Mouse (Mus musculus) lung, embryonic 14.5 days (tissue): ENCODE data around the gene Vmn1r21. TPM values are rescaled to one million over a fixed set of nuclear protein-coding genes. Genes with fewer than 3 reads are reported as not detected.
"Not testable (repeated sequence)": the region's sequence is repeated elsewhere in the genome, so short reads cannot be mapped to it uniquely, and the experiment has no call there.

Experiments
- ATAC-seq: fragments of 200-750 bp; cut with Nextera tagmentation; 2 replicates; pipeline ENCODE4 v1.8.0; 2017; ENCODE audit warnings: mild to moderate bottlenecking, moderate TSS enrichment, moderate library complexity; ENCODE audit not compliant: insufficient read depth
- DNase-seq: peaks from one replicate; pipeline ENCODE4 v3.0.0-alpha.2; 2015
- H3K27ac ChIP-seq: fragments of 300-500 bp; sonication (generic); 2 replicates; pipeline ENCODE4 v1.5.1; 2014; ENCODE audit warnings: low read depth, mild to moderate bottlenecking, moderate library complexity
- H3K27me3 ChIP-seq: fragments of 300-500 bp; sonication (generic); 2 replicates; pipeline ENCODE4 v1.6.1; 2014; ENCODE audit warnings: low read length, control low read depth; ENCODE audit not compliant: insufficient read depth
- H3K36me3 ChIP-seq: fragments of 300-500 bp; sonication (generic); 2 replicates; pipeline ENCODE4 v1.6.1; 2014; ENCODE audit warnings: control low read depth; ENCODE audit not compliant: insufficient read depth
- H3K4me1 ChIP-seq: fragments of 300-500 bp; sonication (generic); 2 replicates; pipeline ENCODE4 v1.6.1; 2014; ENCODE audit warnings: antibody characterized with exemption, control low read depth; ENCODE audit not compliant: insufficient read depth
- H3K4me2 ChIP-seq: fragments of 300-500 bp; sonication (generic); 2 replicates; pipeline ENCODE4 v1.6.1; 2014; ENCODE audit warnings: mild to moderate bottlenecking
- H3K4me3 ChIP-seq: fragments of 300-500 bp; sonication (generic); 2 replicates; pipeline ENCODE4 v1.5.1; 2014; ENCODE audit warnings: low read depth, low read length
- H3K9ac ChIP-seq: fragments of 300-500 bp; sonication (generic); 2 replicates; pipeline ENCODE4 v1.6.1; 2014
- H3K9me3 ChIP-seq: fragments of 300-500 bp; sonication (generic); 2 replicates; pipeline ENCODE4 v1.6.1; 2016; ENCODE audit warnings: low read depth, low read length, control low read depth
- CTCF ChIP-seq: IDR thresholded peaks from 2 replicates; pipeline ENCODE4 v1.5.1; 2016; ENCODE audit warnings: antibody characterized with exemption, low read depth
- WGBS: fragments of 180-500 bp; shearing (Covaris S2); extraction: QIAGEN DNeasy Blood & Tissue Kit; methylation state at CpG from one replicate; pipeline ENCODE4 v1.1.7; 2014; 5-methylcytosine and 5-hydroxymethylcytosine counted together
- polyA plus RNA-seq: library from polyadenylated mRNA; unstranded; fragments of >200 nt; fragmentation: Nextera tagmentation; extraction: Ambion mirVana; gene quantifications from 2 replicates; pipeline ENCODE4 v1.2.1, GENCODE M21; 2014

Vmn1r21 gene
- polyA plus RNA-seq: not detected in 2 replicates

GRCm38 (mm10) chr6:57850286-57850685 is at the start of gene Vmn1r21:
Vmn1r21 (minus strand) TSS chr6:57850343.
- Histone ChIP-seq H3K27ac (no peak within 1 kb of the TSS), H3K27me3 (no peaks in the 10 kb centered on the region), H3K4me2 (no peak within 1 kb of the TSS), H3K9ac (no peak within 1 kb of the TSS), H3K9me3 (no peaks in the 10 kb centered on the region), H3K36me3 (no peaks in the 10 kb centered on the region), H3K4me1 (no peaks in the 10 kb centered on the region), H3K4me3 (no peak within 1 kb of the TSS)
- DNase-seq (no peak), ATAC-seq (no peak)
- no peak for TF ChIP-seq CTCF
- WGBS: 21% methylated on average over 1 of the region's 1 CpGs

- DNase-seq: peak; percentile 77
- ATAC-seq: peak; percentile 85
- WGBS: 49% methylated on average over 6 of the region's 6 CpGs
- H3K4me1 ChIP-seq: no peaks in the 10 kb centered on the region
- H3K9ac ChIP-seq: no peak overlapping the region
- no peak overlapping the region for H3K27ac ChIP-seq
- no peaks in the 10 kb centered on the region for H3K27me3 ChIP-seq
- peak; percentile 83 for TF ChIP-seq CTCF
- H3K4me2 ChIP-seq: no peak overlapping the region
- no peak overlapping the region for H3K4me3 ChIP-seq
- H3K9me3 ChIP-seq: no peaks in the 10 kb centered on the region
- H3K36me3 ChIP-seq: no peaks in the 10 kb centered on the region
These were observed 9.2 kb upstream of the Vmn1r21 start for GRCm38 (mm10) chr6:57859043-57860042.

- not testable (repeated sequence) for H3K9me3 ChIP-seq, DNase-seq, H3K4me3 ChIP-seq, H3K36me3 ChIP-seq, H3K4me1 ChIP-seq, H3K27me3 ChIP-seq, H3K27ac ChIP-seq, ATAC-seq, H3K9ac ChIP-seq, H3K4me2 ChIP-seq
- 82% methylated on average over 5 of the region's 5 CpGs for WGBS
These were observed 1.0 kb upstream of the Vmn1r21 start for GRCm38 (mm10) chr6:57851177-57851576.

GRCm38 (mm10) chr6:57839693-57840408 is 10.3 kb downstream of the Vmn1r21 start:
- Histone ChIP-seq H3K9me3 (no peaks in the 10 kb centered on the region), H3K9ac (no peak overlapping the region), H3K4me1 (no peaks in the 10 kb centered on the region), H3K27me3 (no peaks in the 10 kb centered on the region), H3K4me3 (no peak overlapping the region), H3K36me3 (no peaks in the 10 kb centered on the region), H3K27ac (no peak overlapping the region), H3K4me2 (no peak overlapping the region)
- 51% methylated on average over 2 of the region's 2 CpGs for WGBS
- DNase-seq (peak; percentile 7), ATAC-seq (no peak)
- TF ChIP-seq CTCF: no peak

- H3K27ac ChIP-seq: peak overlapping the region; percentile 97
- H3K4me2 ChIP-seq: peak overlapping the region; percentile 70
- H3K4me3 ChIP-seq: peak overlapping the region; percentile 83
- ATAC-seq (no peak), DNase-seq (no peak)
- no peak for TF ChIP-seq CTCF
- H3K9me3 ChIP-seq: no peaks in the 10 kb centered on the region
- WGBS: 7% methylated on average over 5 of the region's 5 CpGs
- no peaks in the 10 kb centered on the region for H3K27me3 ChIP-seq
- no peaks in the 10 kb centered on the region for H3K4me1 ChIP-seq
- peak overlapping the region; percentile 96 for H3K9ac ChIP-seq
- H3K36me3 ChIP-seq: no peaks in the 10 kb centered on the region
These were observed 24.9 kb downstream of the Vmn1r21 start for GRCm38 (mm10) chr6:57825259-57825715.

- WGBS: under 1% methylated on average over 76 of the region's 87 CpGs
These were observed 25.5 kb downstream of the Vmn1r21 start, which contains the start of gene Vopp1 for GRCm38 (mm10) chr6:57824422-57825258. Vopp1 (minus strand) TSS chr6:57825159.

More at GRCm38 (mm10) chr6:57824422-57825258, 25.5 kb downstream of the Vmn1r21 start, which contains the start of gene Vopp1:
- DNase-seq: peak; percentile 90
- H3K27ac ChIP-seq: peak within 1 kb of the TSS; percentile 97
- no peak for TF ChIP-seq CTCF
- no peaks in the 10 kb centered on the region for H3K4me1 ChIP-seq
- H3K4me3 ChIP-seq: peak within 1 kb of the TSS; percentile 83
- peak within 1 kb of the TSS; percentile 70 for H3K4me2 ChIP-seq
- peak; percentile 93 for ATAC-seq
- H3K36me3 ChIP-seq: no peaks in the 10 kb centered on the region
- H3K9me3 ChIP-seq: no peaks in the 10 kb centered on the region
- H3K27me3 ChIP-seq: no peaks in the 10 kb centered on the region
- peak within 1 kb of the TSS; percentile 96 for H3K9ac ChIP-seq
